Mouse (Mus musculus) kidney, embryonic 14.5 days (tissue): ENCODE results near the gene BC034090. TPM values are rescaled to one million over a fixed set of nuclear protein-coding genes. Genes with fewer than 3 reads are reported as not detected.

ENCODE experiments used
- ATAC-seq: fragments of 200-750 bp; cut with Nextera tagmentation; 2 replicates; pipeline ENCODE4 v1.8.0; 2017; ENCODE audit warnings: moderate number of reproducible peaks, mild to moderate bottlenecking, moderate TSS enrichment, moderate library complexity; ENCODE audit not compliant: low FRiP score, low TSS enrichment
- H3K27ac ChIP-seq: fragments of 300-500 bp; sonication (generic); 2 replicates; pipeline ENCODE4 v1.5.1; 2014; ENCODE audit warnings: low read depth, mild to moderate bottlenecking, low read length, moderate library complexity, mixed read lengths
- H3K27me3 ChIP-seq: fragments of 300-500 bp; sonication (generic); 2 replicates; pipeline ENCODE4 v1.6.1; 2014; ENCODE audit warnings: mild to moderate bottlenecking, low read length; ENCODE audit not compliant: control insufficient read depth, insufficient read depth
- H3K36me3 ChIP-seq: fragments of 300-500 bp; sonication (generic); 2 replicates; pipeline ENCODE4 v1.6.1; 2014; ENCODE audit warnings: low read length, mixed read lengths; ENCODE audit not compliant: control insufficient read depth, insufficient read depth
- H3K4me1 ChIP-seq: fragments of 300-500 bp; sonication (generic); 2 replicates; pipeline ENCODE4 v1.6.1; 2014; ENCODE audit warnings: low read length, mixed read lengths; ENCODE audit not compliant: control insufficient read depth, insufficient read depth
- H3K4me2 ChIP-seq: fragments of 300-500 bp; sonication (generic); replicated peaks from 2 replicates; pipeline ENCODE4 v1.6.1; 2014; ENCODE audit warnings: low read depth, mild to moderate bottlenecking, low read length
- H3K4me3 ChIP-seq: fragments of 300-500 bp; sonication (generic); 2 replicates; pipeline ENCODE4 v1.5.1; 2014; ENCODE audit warnings: mild to moderate bottlenecking, low read length
- H3K9ac ChIP-seq: fragments of 300-500 bp; sonication (generic); 2 replicates; pipeline ENCODE4 v1.6.1; 2014; ENCODE audit warnings: low read depth, mild to moderate bottlenecking, low read length, moderate library complexity
- H3K9me3 ChIP-seq: fragments of 300-500 bp; sonication (generic); 2 replicates; pipeline ENCODE4 v1.6.1; 2016; ENCODE audit warnings: low read length; ENCODE audit not compliant: control insufficient read depth
- WGBS: fragments of 180-500 bp; shearing (Covaris S2); extraction: QIAGEN DNeasy Blood & Tissue Kit; methylation state at CpG from one replicate; pipeline ENCODE4 v1.1.7; 2014; 5-methylcytosine and 5-hydroxymethylcytosine counted together
- polyA plus RNA-seq: library from polyadenylated mRNA; unstranded; fragments of >200 nt; fragmentation: Nextera tagmentation; extraction: Ambion mirVana; gene quantifications from 2 replicates; pipeline ENCODE4 v1.2.1, GENCODE M21; 2014

Gene BC034090
- polyA plus RNA-seq, 1 experiment from 2014 or later: 4.9 TPM

- Histone ChIP-seq H3K9me3 (no peaks in the 10 kb centered on the region), H3K27me3 (no peaks in the 10 kb centered on the region), H3K4me2 (no peak overlapping the region), H3K27ac (no peak overlapping the region), H3K36me3 (peaks cover 34% of the 10 kb centered on the region), H3K4me3 (no peak overlapping the region), H3K9ac (no peak overlapping the region), H3K4me1 (peaks cover 16% of the 10 kb centered on the region)
- 64% methylated on average over 19 of the region's 19 CpGs for WGBS
- ATAC-seq: no peak
These were observed 38.2 kb downstream of the BC034090 start for GRCm38 (mm10) chr1:155205822-155206660.

GRCm38 (mm10) chr1:155205311-155205710 is 38.9 kb downstream of the BC034090 start:
- no peak for ATAC-seq
- Histone ChIP-seq H3K9ac (no peak overlapping the region), H3K27me3 (no peaks in the 10 kb centered on the region), H3K4me3 (no peak overlapping the region), H3K9me3 (no peaks in the 10 kb centered on the region), H3K27ac (no peak overlapping the region), H3K4me1 (peaks cover 11% of the 10 kb centered on the region), H3K36me3 (peaks cover 39% of the 10 kb centered on the region), H3K4me2 (no peak overlapping the region)
- WGBS: 55% methylated on average over 7 of the region's 7 CpGs

GRCm38 (mm10) chr1:155204560-155205162 is 39.6 kb downstream of the BC034090 start:
- WGBS: 81% methylated on average over 8 of the region's 8 CpGs
- ATAC-seq: no peak
- peaks cover 46% of the 10 kb centered on the region for H3K36me3 ChIP-seq

GRCm38 (mm10) chr1:155203954-155204353 is 40.3 kb downstream of the BC034090 start:
- Histone ChIP-seq H3K4me2 (no peak overlapping the region), H3K4me3 (no peak overlapping the region), H3K27ac (no peak overlapping the region), H3K27me3 (no peaks in the 10 kb centered on the region), H3K9ac (no peak overlapping the region), H3K4me1 (peaks cover 9% of the 10 kb centered on the region), H3K9me3 (no peaks in the 10 kb centered on the region), H3K36me3 (peaks cover 51% of the 10 kb centered on the region)
- 97% methylated on average over 12 of the region's 12 CpGs for WGBS
- ATAC-seq: no peak

More at GRCm38 (mm10) chr1:155204560-155205162, 39.6 kb downstream of the BC034090 start:
- no peak overlapping the region for H3K4me2 ChIP-seq
- no peak overlapping the region for H3K4me3 ChIP-seq
- H3K4me1 ChIP-seq: peaks cover 9% of the 10 kb centered on the region
- H3K9ac ChIP-seq: no peak overlapping the region
- H3K27ac ChIP-seq: no peak overlapping the region
- no peaks in the 10 kb centered on the region for H3K27me3 ChIP-seq
- H3K9me3 ChIP-seq: no peaks in the 10 kb centered on the region

- 81% methylated on average over 7 of the region's 7 CpGs for WGBS
- no peak overlapping the region for H3K9ac ChIP-seq
- H3K4me1 ChIP-seq: peaks cover 9% of the 10 kb centered on the region
- no peak for ATAC-seq
- H3K36me3 ChIP-seq: peaks cover 59% of the 10 kb centered on the region
- H3K4me3 ChIP-seq: no peak overlapping the region
- no peak overlapping the region for H3K27ac ChIP-seq
- H3K9me3 ChIP-seq: no peaks in the 10 kb centered on the region
- no peak overlapping the region for H3K4me2 ChIP-seq
- no peaks in the 10 kb centered on the region for H3K27me3 ChIP-seq
These were observed 41.1 kb downstream of the BC034090 start for GRCm38 (mm10) chr1:155203101-155203500.

GRCm38 (mm10) chr1:155202472-155202871 is 41.8 kb downstream of the BC034090 start:
- H3K27me3 ChIP-seq: no peaks in the 10 kb centered on the region
- no peak for ATAC-seq
- no peak overlapping the region for H3K27ac ChIP-seq
- peaks cover 61% of the 10 kb centered on the region for H3K36me3 ChIP-seq
- peaks cover 9% of the 10 kb centered on the region for H3K4me1 ChIP-seq
- H3K9ac ChIP-seq: no peak overlapping the region
- WGBS: 76% methylated on average over 5 of the region's 5 CpGs
- H3K4me2 ChIP-seq: no peak overlapping the region
- no peak overlapping the region for H3K4me3 ChIP-seq
- no peaks in the 10 kb centered on the region for H3K9me3 ChIP-seq

- Histone ChIP-seq H3K4me1 (peaks cover 9% of the 10 kb centered on the region), H3K9me3 (no peaks in the 10 kb centered on the region), H3K4me3 (no peak overlapping the region), H3K27ac (no peak overlapping the region), H3K4me2 (no peak overlapping the region), H3K36me3 (peaks cover 62% of the 10 kb centered on the region), H3K27me3 (no peaks in the 10 kb centered on the region), H3K9ac (no peak overlapping the region)
- 77% methylated on average over 17 of the region's 17 CpGs for WGBS
- ATAC-seq: no peak; the same call in 1 of the 2 replicates
These were observed 42.3 kb downstream of the BC034090 start for GRCm38 (mm10) chr1:155201914-155202313.

- peaks cover 60% of the 10 kb centered on the region for H3K36me3 ChIP-seq
- peaks cover 9% of the 10 kb centered on the region for H3K4me1 ChIP-seq
- no peak overlapping the region for H3K4me2 ChIP-seq
- no peak overlapping the region for H3K27ac ChIP-seq
- H3K27me3 ChIP-seq: no peaks in the 10 kb centered on the region
- ATAC-seq: no peak
- WGBS: 68% methylated on average over 4 of the region's 4 CpGs
- H3K4me3 ChIP-seq: no peak overlapping the region
- no peak overlapping the region for H3K9ac ChIP-seq
- no peaks in the 10 kb centered on the region for H3K9me3 ChIP-seq
These were observed 42.8 kb downstream of the BC034090 start for GRCm38 (mm10) chr1:155201373-155201879.

GRCm38 (mm10) chr1:155200967-155201366 is 43.3 kb downstream of the BC034090 start:
- Histone ChIP-seq H3K9ac (no peak overlapping the region), H3K36me3 (peaks cover 59% of the 10 kb centered on the region), H3K9me3 (no peaks in the 10 kb centered on the region), H3K27ac (no peak overlapping the region), H3K4me2 (no peak overlapping the region), H3K4me3 (no peak overlapping the region), H3K4me1 (peaks cover 5% of the 10 kb centered on the region), H3K27me3 (no peaks in the 10 kb centered on the region)
- no peak for ATAC-seq
- WGBS: 55% methylated on average over 2 of the region's 2 CpGs
